Mouse (Mus musculus) embryonic fibroblast, embryonic 13.5 days (primary cell): Measurements from ENCODE around the gene Gm45716.

Experiments used
- CTCF ChIP-seq: IDR thresholded peaks from 2 replicates; pipeline ENCODE4 v1.5.1; 2011; ENCODE audit warnings: mild to moderate bottlenecking, control low read depth, low read length, moderate library complexity, borderline replicate concordance; ENCODE audit not compliant: insufficient read depth
- POLR2A ChIP-seq: IDR thresholded peaks from 2 replicates; pipeline ENCODE4 v1.6.1; 2011; ENCODE audit warnings: low read depth, mild to moderate bottlenecking, control low read depth, low read length, moderate library complexity

DNA sequence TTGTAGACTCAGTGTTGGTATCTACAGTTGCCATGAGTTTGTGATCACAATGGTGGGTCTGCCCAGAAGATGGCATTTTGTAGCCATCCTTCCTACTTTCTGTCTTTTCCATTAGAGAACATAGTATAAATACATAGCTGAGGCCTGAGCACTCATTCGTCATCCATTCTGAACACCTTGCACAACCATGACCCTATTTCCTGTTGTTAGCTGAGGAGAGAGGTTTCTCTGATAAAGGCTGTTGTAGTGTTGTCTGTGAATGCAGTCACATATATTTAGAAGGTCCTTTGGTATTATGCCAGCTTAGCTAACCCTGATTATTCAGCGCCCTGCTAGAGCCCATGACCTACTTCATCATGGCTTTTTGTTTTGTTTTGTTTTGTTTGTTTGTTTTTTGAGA, 54.4 kb downstream of the Gm45716 start:
- TF ChIP-seq CTCF (no peak), POLR2A (no peak)
